Comparison of ENCODE assay signal across 8 mouse cellular contexts in genomic region chr4:132048011-132048991, GRCm38 (mm10). TPM values are rescaled to one million over a fixed set of nuclear protein-coding genes. Genes with fewer than 3 reads are reported as not detected.
DNase-seq lines count a peak whose midpoint lies in the region; ATAC-seq lines count a peak whose summit lies in the region.

No protein-coding gene starts in this region.

- peak overlapping the region; percentile 82 for H3K27ac ChIP-seq in intestine, embryonic 16.5 days (ENCODE audit: low read length)
- peak overlapping the region; percentile 64 for H3K27ac ChIP-seq in liver, embryonic 15.5 days (replicated peaks)
- H3K27ac ChIP-seq in neural tube, embryonic 13.5 days (replicated peaks): peak overlapping the region; percentile 99

- H3K4me1 ChIP-seq in intestine, embryonic 16.5 days (ENCODE audit: control insufficient read depth, insufficient read depth, low read length): peaks cover 11% of the 10 kb centered on the region
- peaks cover 86% of the 10 kb centered on the region for H3K4me1 ChIP-seq in liver, embryonic 15.5 days (replicated peaks)
- peaks cover 66% of the 10 kb centered on the region for H3K4me1 ChIP-seq in neural tube, embryonic 13.5 days (replicated peaks)

- WGBS in intestine, embryonic 16.5 days: under 1% methylated on average over 91 of the region's 95 CpGs
- 3% methylated on average over 87 of the region's 95 CpGs for WGBS in liver, embryonic 15.5 days (ENCODE audit: insufficient replicate concordance)
- WGBS in neural tube, embryonic 13.5 days: under 1% methylated on average over 90 of the region's 95 CpGs

- H3K36me3 ChIP-seq in intestine, embryonic 16.5 days (ENCODE audit: control insufficient read depth, insufficient read depth, low read length): no peaks in the 10 kb centered on the region
- H3K36me3 ChIP-seq in liver, embryonic 15.5 days (replicated peaks): peaks cover 40% of the 10 kb centered on the region
- no peaks in the 10 kb centered on the region for H3K36me3 ChIP-seq in neural tube, embryonic 13.5 days

- H3K27me3 ChIP-seq in intestine, embryonic 16.5 days (replicated peaks; ENCODE audit: control insufficient read depth, insufficient read depth, low read length): no peaks in the 10 kb centered on the region
- H3K27me3 ChIP-seq in liver, embryonic 15.5 days: peaks cover 9% of the 10 kb centered on the region; the same call in 1 of the 2 replicates
- H3K27me3 ChIP-seq in neural tube, embryonic 13.5 days: no peaks in the 10 kb centered on the region

- H3K9ac ChIP-seq in intestine, embryonic 16.5 days (ENCODE audit: low read depth, low read length): peak overlapping the region; percentile 91
- H3K9ac ChIP-seq in liver, embryonic 15.5 days: peak overlapping the region; percentile 84
- H3K9ac ChIP-seq in neural tube, embryonic 13.5 days: peak overlapping the region; percentile 99

- H3K4me2 ChIP-seq in intestine, embryonic 16.5 days (ENCODE audit: low read depth, low read length): peak overlapping the region; percentile 98
- peak overlapping the region; percentile 100 for H3K4me2 ChIP-seq in liver, embryonic 15.5 days
- H3K4me2 ChIP-seq in neural tube, embryonic 13.5 days: peak overlapping the region; percentile 74

- DNase-seq in spleen, adult 18-20 months: peak; percentile 64 to 66
- no peak for DNase-seq in spleen, postnatal 4 days (ENCODE audit: low spot score in 2 of 2)
- DNase-seq in cerebellum, adult 9-11 months: peak; percentile 90
- DNase-seq in frontal cortex, postnatal 36 days (ENCODE audit: low spot score in 2 of 2): peak; percentile 13 to 19
- peak; percentile 61 for DNase-seq in thymus, postnatal 25 days

- peak; percentile 17; the same call in 1 of the 2 replicates for ATAC-seq in intestine, embryonic 16.5 days
- ATAC-seq in liver, embryonic 15.5 days (ENCODE audit: insufficient read depth): peak; percentile 43
- peak; percentile 68 for ATAC-seq in neural tube, embryonic 13.5 days (ENCODE audit: low read depth)

- peak overlapping the region; percentile 88 for H3K4me3 ChIP-seq in intestine, embryonic 16.5 days (ENCODE audit: low read length)
- peak overlapping the region; percentile 76 for H3K4me3 ChIP-seq in liver, embryonic 15.5 days (replicated peaks)
- H3K4me3 ChIP-seq in neural tube, embryonic 13.5 days: peak overlapping the region; percentile 99

- H3K9me3 ChIP-seq in intestine, embryonic 16.5 days (ENCODE audit: control insufficient read depth, low read length): no peaks in the 10 kb centered on the region
- no peaks in the 10 kb centered on the region for H3K9me3 ChIP-seq in liver, embryonic 15.5 days (replicated peaks)
- H3K9me3 ChIP-seq in neural tube, embryonic 13.5 days: no peaks in the 10 kb centered on the region

RNA-seq across cellular contexts. Expression of gene Gm10300, which starts 26.2 kb away (rescaled TPM):
- polyA plus RNA-seq in intestine, embryonic 16.5 days (2015; fragmentation: Nextera tagmentation; extraction: Ambion mirVana): not detected in 2 replicates
- 0.43 and 0.46 TPM in 2 replicates for polyA plus RNA-seq in liver, embryonic 15.5 days (2015; fragmentation: Nextera tagmentation; extraction: Ambion mirVana)
- polyA plus RNA-seq in neural tube, embryonic 13.5 days (2015; fragmentation: Nextera tagmentation; extraction: Ambion mirVana): 0.20 TPM in 1 of 2 replicates, not detected in the other

RNA-seq across cellular contexts. Expression of gene Epb41, which starts 26.8 kb away (rescaled TPM):
- 41.5 and 46.8 TPM in 2 replicates for polyA plus RNA-seq in intestine, embryonic 16.5 days (2015; fragmentation: Nextera tagmentation; extraction: Ambion mirVana)
- polyA plus RNA-seq in liver, embryonic 15.5 days (2015; fragmentation: Nextera tagmentation; extraction: Ambion mirVana): 181 and 204 TPM in 2 replicates
- polyA plus RNA-seq in neural tube, embryonic 13.5 days (2015; fragmentation: Nextera tagmentation; extraction: Ambion mirVana): 95.5 and 113 TPM in 2 replicates

Comparison
In these comparisons a context has a peak if more than half of its experiments do, and no peak if none do; other contexts are left out.
1. DNase-seq: peak in spleen, adult 18-20 months (2 of 2), cerebellum, adult 9-11 months (single experiment), frontal cortex, postnatal 36 days (2 of 2) and thymus, postnatal 25 days (single experiment); none in spleen, postnatal 4 days (0 of 2).
2. ATAC-seq: peak in every context shown above with its lines; median percentile 68 in neural tube, embryonic 13.5 days; 43 in liver, embryonic 15.5 days; 17 in intestine, embryonic 16.5 days.
3. Peak in every context shown above with its lines, with median percentiles within 50 percentile points of each other: H3K27ac ChIP-seq, H3K4me2 ChIP-seq, H3K4me3 ChIP-seq and H3K9ac ChIP-seq.